Mouse (Mus musculus): ENCODE data around the gene Nek8. TPM values are rescaled to one million over a fixed set of nuclear protein-coding genes. Genes with fewer than 3 reads are reported as not detected.

Gene Nek8
- total RNA-seq, 2 experiments from 2014 or later: 4.2 to 4.7 TPM

- DNase-seq (ENCODE audit: low spot score in 2 of 2): no peak
Measured at GRCm38 (mm10) chr11:78183884-78184514, 7.5 kb upstream of the Nek8 start.

DNA sequence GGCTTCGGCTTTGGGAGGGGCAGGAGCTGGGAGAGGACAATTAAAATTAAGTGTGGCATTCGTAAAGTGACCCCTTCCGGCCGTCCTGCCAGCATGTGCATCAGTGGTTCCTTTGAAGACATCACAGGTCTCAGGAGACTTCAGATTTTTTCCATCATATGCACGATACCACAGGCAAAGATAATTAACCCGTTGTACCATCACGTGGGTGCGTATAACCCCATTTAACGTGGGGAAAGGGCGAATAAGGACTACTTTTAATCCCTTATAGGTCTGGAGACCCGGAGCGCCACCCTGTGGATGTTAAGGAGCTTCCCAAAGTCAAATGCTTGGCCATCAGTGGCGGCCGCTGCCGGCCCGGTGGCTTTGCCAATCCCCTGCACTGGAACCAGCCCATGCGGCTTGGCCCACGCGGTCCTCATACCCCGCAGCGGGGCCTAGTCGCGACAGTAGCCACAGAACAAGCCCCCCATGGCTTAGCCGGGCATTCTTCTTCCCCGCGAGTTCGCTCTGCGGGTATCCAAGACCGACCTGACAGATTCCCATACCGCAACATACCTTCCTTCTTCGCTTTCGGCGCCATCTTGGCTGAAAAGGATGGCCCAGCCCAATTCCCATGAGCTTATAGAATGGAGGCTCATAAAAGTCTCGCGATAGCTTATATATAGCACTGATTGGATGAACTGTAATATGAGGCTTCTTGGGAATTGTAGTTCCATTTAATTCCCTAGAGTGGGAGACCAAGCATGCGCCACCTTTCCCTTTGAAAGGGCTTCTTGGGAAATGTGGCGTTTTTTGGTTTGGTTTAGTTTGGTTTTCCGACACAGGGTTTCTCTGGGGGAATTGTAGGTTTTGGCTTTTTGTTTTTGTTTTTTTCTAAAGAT lies 6.7 kb upstream of the Nek8 start, which contains the start of gene Rpl23a:
Gene Rpl23a (minus strand): TSS at position 624 of the 884 bp plus-strand sequence.
- peak; percentile 84 to 93 for DNase-seq (ENCODE audit: low spot score in 2 of 2)

- DNase-seq (ENCODE audit: low spot score in 2 of 2): no peak
Measured at GRCm38 (mm10) chr11:78182450-78182849, 6.0 kb upstream of the Nek8 start.

DNA sequence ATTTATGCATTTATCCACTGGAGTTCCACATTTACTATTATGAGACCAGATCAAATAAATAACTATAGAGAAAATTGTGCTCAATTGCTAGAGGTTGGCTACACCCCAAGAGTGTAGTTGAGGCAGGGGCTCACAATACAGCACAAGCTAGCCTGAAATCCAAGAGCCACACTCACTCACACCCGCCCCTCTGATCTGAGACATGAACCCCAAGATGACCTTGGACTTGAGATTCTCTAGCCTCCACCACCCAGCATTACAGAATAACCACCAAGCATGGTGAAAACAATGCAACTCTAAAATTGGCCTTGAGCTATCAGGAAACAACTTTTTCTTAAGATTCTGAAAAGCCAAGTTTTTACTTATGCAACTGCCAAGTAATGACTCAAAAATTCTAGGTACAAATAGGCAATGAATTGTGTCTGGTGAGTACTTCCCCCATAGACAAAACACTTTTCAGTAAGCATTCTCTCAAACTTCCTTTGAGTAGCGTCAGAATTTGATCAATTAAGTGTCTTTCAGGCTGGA lies 5.4 kb upstream of the Nek8 start:
- no peak for DNase-seq (ENCODE audit: low spot score in 2 of 2)

- DNase-seq (ENCODE audit: low spot score in 2 of 2): no peak
Measured at GRCm38 (mm10) chr11:78180081-78180761, 3.7 kb upstream of the Nek8 start.

GRCm38 (mm10) chr11:78179438-78179999 lies 3.0 kb upstream of the Nek8 start:
- no peak for DNase-seq (ENCODE audit: low spot score in 2 of 2)

DNA sequence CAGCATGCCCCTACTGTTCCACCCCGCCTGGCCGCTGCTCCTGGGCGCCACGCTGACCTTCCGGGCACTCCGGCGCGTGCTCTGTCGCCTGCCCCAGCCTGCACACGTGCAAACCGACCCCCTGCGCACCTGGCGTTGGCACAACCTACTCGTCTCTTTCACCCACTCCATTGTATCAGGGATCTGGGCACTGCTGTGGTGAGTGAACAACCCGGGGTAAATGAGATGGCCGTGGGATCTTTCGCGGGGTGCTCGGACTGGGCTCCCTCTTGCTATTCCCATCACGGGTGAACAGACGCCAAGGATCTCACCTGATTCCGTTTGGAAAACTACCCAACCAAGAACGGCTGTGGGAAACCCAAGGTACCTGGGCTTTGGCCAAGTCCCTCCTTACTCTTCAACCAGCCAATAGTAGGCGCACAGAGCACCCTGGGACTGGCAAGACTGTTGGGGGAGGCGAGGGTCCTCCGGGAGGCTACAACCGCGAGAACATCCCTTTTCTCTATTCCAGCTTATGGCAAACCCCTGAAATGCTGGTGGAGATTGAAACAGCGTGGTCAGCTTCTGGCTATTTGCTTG lies 2.5 kb upstream of the Nek8 start:
- DNase-seq (ENCODE audit: low spot score in 2 of 2): peak; percentile 69 to 85

GRCm38 (mm10) chr11:78177903-78178858 lies 1.7 kb upstream of the Nek8 start:
- DNase-seq (ENCODE audit: low spot score in 2 of 2): peak; percentile 96

GRCm38 (mm10) chr11:78177437-78177836 lies 962 bp upstream of the Nek8 start:
- DNase-seq (ENCODE audit: low spot score in 2 of 2): no peak

- DNase-seq (ENCODE audit: low spot score in 2 of 2): no peak
Measured at GRCm38 (mm10) chr11:78176905-78177331, 443 bp upstream of the Nek8 start.

GRCm38 (mm10) chr11:78175771-78176401 lies 589 bp downstream of the Nek8 start:
- DNase-seq (ENCODE audit: low spot score in 2 of 2): no peak

DNA sequence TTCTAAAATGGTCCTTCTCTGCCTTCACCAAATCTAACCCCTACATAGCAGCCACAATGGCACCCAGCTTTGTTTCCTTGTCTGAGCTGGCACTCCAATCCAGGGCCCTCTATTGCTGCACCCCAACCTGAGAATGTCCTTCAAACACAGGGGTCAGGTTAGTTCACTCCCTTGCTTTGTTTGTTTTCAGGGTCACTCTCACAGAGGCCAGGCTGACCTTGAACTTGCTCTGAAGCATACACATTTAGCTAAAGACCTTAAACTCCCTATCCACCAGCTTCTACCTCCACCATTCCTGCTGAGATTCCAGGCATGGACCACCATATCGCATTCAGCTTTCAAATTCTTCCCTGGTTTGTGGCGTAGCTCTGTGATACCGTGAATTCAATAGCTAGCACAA lies 2.0 kb downstream of the Nek8 start:
- no peak for DNase-seq (ENCODE audit: low spot score in 2 of 2)

GRCm38 (mm10) chr11:78172748-78173383 lies 3.6 kb downstream of the Nek8 start:
- no peak for DNase-seq (ENCODE audit: low spot score in 2 of 2)

GRCm38 (mm10) chr11:78172034-78172747 lies 4.3 kb downstream of the Nek8 start:
- no peak for DNase-seq (ENCODE audit: low spot score in 2 of 2)

DNA sequence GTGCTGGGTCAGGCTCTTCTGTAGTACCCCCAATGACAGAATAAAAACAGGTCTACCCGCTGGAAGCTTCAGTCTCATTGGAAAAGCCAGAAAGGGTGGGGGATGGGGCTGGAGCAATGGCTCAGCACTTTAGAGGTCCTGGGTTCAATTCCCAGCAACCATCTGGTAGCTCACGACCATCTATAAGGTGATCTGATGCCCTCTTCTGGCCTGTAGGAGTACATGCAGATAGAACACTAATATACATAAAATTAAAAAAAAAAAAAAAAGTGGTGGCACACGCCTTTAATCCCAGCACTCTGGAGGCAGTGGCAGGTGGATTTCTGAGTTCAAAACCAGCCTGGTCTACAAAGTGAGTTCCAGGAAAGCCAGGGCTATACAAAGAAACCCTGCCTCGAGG lies 5.1 kb downstream of the Nek8 start:
- DNase-seq (ENCODE audit: low spot score in 2 of 2): no peak

DNA sequence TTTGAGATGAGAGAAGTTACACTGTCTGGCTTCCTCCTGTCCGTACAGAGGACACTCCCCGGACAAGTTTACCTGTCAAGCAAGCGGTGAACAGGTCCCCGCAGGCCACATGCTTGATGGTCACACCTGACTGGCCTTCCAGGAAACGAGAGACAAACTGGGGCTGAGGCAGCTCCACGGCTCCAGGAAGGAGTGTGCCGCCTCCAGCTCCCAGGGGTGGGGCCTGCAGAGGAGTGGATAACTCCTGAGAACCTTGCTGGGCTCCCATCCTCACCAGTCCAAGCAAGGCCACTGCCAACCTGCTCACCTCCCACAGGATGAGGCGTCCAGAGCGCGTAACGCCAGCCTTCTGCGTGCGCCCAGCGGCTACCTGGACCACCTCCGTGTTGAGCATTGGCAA lies 6.2 kb downstream of the Nek8 start:
- DNase-seq (ENCODE audit: low spot score in 2 of 2): no peak

GRCm38 (mm10) chr11:78168541-78169468 lies 7.7 kb downstream of the Nek8 start:
- no peak for DNase-seq (ENCODE audit: low spot score in 2 of 2)
